Mouse (Mus musculus) liver, adult (tissue): ENCODE results near the gene Fgf18.
A peak's percentile ranks its signal among the peaks of the same experiment; 100 is the strongest.

Experiments used
- GATA4 ChIP-seq: IDR thresholded peaks from 2 replicates; pipeline ENCODE4 v1.6.1; 2014; ENCODE audit warnings: mild to moderate bottlenecking, low read length; ENCODE audit not compliant: insufficient replicate concordance

Fgf18 gene

DNA sequence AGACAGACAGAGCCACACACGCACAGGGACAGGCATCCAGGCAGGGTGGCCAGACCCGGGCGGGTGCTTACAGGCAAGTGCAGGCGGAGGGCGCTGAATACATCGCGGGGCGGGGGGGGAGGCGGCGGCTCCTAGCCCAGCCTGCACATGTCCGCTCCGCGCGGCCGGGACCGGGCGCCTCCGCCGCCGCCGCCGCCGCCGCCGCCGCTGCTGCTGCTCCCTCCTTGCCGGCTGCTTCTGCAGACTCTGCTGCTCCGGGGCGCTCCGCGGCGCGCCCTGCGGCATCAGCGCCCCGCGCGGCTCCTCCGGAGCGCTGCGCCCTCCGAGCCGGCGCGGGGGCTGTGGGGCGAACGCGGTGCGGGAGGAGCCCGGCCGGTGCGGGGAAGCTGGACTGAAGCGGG is at the start of gene Fgf18:
Gene Fgf18, minus strand, starts transcription at position 230 of the 401 bp plus-strand sequence.
- no peak for TF ChIP-seq GATA4

DNA sequence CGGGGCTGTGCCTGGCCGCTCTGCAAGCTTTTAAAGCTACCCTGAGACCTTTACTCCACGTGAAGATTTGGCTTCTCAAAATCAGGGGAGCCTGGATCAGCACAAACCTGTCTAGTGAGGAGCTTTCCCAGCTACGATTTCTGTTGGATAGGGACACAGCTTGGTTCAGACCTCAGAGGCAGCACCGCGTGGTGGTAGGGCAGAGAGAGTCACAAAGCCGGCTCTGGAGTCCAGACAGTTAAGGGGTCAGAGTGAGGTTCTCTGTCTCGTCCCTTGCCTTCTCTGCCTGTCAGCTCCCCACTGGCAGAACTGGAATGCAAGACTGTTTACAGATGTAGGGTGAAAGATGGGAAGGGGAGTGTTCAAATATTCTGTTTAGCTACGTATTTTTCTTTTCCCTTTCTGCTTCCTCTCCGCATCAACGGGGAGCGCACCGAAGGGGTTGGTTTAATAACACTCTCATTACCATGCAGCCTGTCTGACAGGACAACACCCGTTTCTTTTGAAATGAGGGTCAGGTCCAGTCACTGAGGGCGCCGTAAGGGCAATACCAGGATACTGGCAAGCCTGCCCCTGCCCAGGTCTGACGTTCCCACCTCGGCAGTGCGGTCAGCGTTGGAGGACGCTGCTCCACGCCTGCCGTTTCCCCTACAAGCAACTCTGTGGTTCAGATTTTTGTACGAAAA is 49.4 kb upstream of the Fgf18 start:
- TF ChIP-seq GATA4, result no peak

DNA sequence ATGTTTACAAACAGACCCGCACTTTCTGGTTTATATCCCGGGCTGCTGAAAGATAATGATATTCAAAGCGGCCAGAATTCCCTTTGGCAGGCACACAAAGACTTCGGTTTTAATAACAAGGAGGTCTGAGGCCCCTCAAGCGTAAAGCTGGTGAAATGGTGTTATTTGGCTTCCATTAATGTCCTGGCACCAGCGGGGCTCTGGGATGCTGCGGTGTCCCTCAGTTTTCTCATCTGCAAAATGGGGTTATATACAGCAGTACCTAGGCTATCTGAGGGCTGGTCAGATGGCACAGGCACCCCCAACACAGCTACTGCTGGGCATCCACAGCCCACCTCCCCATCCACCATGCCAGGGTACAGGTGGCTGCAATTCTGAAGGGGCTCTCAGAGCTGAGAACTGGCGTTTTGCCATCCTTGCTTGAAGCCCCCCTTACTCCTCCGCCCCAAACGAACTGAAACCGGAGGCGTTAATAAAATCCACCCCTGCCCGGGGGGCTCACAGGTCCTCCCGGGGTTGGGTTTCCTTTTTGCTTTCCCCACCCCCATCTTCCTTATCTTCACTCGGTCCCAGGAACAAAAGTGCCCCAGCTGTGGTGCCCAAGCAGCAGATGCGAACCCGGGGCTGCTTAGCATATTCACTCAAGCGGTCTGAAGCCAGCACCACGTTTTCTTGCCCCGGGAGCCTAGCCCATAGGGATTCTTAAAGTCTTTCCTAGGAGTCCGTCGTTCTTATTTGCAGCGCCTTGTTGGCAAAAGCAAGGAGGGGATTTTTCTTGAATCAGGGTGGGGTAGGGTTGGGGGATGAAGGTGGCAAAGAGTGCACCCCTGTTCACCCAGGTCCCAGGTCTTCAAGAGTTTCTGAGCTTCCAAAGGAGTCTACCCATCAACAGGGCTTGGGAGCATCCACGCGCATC is 48.6 kb upstream of the Fgf18 start:
- TF ChIP-seq GATA4, result no peak

DNA sequence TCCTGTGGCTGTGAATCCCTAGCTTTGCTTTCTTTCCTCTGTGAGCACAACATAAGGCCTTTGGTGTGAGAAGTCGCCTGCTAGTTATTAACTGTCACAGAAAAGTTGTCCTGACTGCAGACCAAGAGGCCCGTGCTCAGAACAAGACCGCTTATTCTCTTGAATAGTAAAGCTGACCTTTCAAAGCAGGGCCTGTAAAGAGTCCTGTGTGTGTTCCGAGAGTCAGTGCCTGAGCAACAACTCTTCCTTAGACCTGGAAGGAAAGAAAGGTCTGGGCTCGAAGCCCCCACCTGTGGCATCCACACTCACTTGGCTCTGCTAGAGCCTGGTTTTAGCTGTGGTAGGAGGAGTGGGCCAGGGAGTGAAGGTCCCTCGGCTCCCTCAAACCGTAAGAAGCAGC is 47.9 kb upstream of the Fgf18 start:
- TF ChIP-seq GATA4, result no peak

DNA sequence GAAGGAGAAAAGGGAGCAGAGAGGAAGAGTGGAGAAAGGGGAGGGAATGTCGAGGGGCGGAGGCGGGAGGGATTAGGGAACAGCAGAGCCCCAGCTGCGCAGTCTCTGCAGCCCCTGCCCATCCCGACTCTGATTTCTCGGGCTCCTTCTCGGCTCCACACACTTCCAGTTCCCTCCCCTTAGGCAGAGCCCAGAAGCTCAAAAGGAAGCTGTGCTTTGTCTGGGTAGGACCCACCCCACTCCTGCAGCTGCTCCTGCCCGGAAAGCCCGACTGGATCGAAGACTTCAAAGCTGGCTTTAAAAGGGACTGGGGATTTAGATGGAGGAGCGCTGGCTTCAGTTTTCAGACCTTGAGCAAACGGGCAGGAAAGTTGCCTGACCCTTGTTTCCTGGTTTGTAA is 46.5 kb upstream of the Fgf18 start:
- no peak for TF ChIP-seq GATA4

DNA sequence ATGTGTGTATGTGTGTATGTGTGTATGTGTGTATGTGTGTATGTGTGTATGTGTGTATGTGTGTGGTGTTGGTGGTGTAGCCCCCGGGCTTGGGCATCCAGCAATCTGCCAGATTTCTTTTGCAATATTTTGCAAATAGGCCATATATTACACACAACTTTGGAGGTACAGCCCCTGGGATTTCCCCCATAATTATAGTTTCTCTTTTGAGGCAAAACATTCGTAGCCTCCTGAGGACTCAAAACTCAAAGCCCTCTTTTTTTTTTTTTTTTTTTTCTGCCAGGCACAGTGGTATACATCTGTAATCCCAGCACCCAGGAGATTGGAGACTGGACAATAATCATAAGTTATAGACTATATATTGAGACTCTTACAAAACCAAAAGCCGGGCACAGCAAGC is 34.6 kb upstream of the Fgf18 start:
- no peak for TF ChIP-seq GATA4

DNA sequence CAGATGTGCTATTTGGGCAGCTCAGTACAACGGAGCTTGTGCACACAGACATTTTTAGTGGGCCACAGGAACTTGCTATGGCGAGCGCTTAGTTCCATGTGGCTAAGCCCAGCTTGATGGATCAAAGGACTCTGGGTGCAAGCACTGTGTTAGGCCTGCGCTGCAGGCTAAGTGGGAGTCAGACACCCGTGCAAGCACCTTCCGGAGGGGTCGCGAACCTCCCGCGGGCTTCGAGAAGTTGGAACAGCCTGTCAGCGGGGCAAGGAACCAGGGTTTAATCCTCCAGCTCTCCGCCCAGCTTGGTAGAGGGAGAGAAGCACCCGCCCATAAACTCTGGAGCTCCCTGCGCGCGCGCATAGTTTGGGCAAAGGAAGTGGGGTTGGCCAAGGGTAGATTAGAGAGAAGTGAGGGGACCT is 33.5 kb upstream of the Fgf18 start:
- TF ChIP-seq GATA4, result no peak

DNA sequence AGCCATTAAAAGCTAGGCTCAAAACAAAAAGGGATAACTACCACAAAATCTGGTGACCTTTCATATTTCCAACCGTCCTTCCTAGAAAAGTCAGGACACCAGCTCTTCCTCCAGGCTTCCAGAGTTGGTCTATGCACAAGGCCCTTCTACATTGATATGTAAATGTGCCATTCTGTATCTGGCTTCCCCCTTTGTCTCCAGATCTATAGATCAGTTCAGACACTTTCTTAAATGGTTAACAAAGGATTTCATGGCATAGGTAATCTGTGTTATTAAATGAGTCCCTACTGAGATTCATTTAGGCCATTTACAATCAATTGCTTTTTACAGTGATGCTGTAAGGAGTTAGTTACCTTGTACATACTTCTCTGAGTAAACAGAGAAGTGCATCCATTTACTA is 32.6 kb upstream of the Fgf18 start:
- TF ChIP-seq GATA4, result no peak

DNA sequence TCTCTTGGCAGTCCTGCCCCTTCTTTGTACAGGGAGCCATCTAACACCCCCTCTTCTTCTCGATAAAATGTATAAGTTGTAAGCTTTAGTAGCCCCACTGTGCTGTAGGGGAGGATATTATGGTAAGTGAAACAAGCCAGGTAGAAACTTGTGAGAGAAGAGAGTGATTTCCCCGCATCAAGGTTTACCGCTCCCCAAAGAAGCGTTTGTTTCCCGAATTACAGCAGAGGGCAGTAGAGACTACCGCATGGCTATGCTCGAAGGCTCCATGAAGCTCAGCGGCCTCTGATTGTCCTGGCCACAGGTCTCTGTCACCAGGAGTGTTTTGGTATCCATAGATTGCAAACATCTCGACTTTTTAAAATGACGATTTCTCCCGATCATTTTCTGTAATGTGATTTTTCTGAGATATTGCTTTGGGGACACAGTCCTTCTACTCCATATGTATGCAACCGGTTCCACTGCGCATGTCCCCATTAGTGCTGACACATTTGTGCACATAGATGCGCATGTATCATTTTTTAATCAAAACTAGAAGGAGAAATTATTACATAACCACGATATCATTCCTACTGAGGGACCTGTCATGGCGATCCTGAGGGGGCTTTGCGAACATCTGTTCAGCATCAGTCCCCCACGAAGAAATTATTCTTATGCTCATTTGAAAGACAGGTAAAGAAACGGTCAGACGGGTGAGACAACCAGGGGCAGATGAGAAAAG is 29.5 kb upstream of the Fgf18 start:
- no peak for TF ChIP-seq GATA4

DNA sequence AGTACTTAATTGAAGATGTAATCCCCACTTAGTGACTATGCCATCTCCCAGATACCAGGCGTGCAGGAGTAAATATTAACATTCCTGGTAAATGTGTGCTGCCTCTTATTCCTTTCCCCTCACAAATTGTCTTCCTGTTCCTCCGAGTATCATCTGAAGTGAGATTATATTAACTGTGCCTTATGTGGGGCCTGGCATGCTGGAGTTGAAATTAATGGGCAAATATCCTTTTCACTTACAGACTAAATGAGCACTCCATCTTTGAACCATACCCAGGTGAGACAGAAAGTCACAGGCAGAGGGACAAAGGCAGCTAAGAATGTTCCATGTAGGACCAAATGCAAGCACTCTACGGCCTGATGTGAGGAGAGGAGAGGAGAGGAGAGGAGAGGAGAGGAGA is 28.6 kb upstream of the Fgf18 start:
- no peak for TF ChIP-seq GATA4

DNA sequence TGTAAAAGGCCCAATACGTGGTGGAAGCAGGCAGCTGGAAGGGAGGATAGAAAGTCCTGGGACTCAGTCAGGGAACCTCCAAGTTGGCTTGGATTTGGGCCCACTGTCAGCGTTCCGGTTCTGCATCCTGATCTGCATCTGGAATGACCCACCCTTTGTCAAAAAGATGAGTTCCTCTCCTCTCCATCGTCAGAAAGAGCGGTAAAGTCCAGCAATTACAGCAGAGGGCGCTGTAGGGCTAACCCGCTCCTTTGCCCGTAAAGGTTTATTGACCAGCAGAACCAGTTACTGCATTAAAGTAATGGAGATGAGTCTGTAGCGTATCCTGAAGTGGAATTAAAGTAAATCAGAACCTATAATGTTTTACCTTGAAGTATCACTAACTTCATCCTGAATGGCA is 23.3 kb upstream of the Fgf18 start:
- no peak for TF ChIP-seq GATA4

DNA sequence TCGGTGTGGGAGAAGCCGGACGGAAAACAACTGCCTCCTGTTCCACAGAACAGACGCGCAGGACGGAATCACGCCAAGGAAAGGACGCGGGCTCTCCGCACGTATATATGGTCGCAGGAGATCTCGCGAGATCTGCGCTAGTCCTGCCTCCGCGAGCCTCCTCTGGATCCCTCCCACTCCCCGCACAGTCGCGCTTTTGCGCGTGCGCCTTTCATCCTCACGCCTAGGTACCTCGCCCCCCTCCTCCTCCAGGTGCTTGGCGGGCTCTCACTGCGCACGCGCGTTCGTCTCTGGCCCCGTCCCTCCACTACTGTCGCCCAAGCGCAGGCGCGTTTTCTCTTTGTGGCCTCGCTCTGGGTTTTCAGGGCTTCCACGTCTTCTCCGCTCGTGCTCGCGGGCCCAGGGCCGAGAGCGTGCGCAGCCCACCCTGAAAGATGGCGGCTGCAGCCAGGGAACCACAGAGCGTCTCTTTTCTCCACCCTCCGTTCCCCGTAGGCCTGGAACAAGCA is 15.9 kb upstream of the Fgf18 start, which contains the start of gene Npm1:
Gene Npm1, minus strand, starts transcription at position 209 of the 509 bp plus-strand sequence.
- TF ChIP-seq GATA4, result peak; percentile 33; the same call in 1 of the 2 replicates

DNA sequence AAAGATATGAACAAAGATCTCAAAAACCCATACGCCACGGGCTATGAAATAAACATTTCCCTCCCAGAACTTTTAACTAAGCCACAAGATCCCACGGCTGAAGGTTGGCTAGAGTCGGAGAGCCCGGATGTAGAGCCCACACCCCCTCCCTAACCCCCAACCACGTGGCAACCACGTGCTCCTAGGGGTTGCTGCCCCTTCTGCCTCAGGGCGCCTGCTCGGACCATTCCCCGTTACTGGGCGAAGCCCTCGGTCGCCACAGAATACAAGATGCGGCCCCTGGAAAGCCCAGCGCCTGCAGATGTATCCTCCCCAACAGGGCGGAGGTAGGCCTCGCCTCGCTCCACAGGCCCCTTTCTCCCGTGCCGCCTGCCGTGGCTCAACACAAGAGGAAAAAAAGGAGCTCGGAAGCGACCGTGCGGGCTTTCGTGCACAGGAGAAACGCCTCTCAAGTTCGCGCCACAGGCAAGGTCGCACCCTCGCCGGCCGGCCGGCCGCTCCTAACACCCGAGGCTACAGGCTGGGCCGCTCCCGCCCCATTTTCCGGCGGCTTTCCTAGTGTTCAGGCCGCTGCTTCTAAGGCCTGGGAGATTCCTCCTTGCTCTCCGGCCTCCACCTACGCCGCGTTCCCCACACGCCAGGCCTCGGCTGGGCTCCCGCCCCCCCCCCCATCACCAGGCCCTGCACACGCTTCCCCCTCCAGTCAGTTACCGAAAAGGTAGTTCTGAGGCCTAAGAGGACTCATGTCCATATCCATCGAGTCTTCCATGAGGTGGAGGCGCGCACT is 15.2 kb upstream of the Fgf18 start:
- TF ChIP-seq GATA4, result no peak

DNA sequence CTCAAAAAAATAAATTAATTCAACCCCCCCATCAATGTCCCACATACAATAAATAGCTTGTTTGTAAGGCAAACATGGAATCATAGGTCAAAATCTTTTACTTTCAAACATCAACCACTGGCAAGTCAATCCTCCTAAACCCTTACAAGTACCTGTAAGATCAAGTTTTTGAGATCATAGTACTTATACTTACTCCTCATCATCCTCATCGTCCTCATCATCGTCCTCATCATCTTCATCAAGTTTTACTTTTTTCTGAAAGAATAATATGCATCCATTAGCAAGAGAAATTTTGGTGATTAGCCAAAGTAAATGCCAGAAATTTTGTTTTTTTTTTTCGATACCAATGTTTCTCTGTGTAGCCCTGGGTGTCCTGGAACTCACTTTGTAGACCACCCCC is 12.5 kb upstream of the Fgf18 start:
- no peak for TF ChIP-seq GATA4
